Comparison of ENCODE assay signal across 23 mouse cellular contexts in the genomic region with DNA sequence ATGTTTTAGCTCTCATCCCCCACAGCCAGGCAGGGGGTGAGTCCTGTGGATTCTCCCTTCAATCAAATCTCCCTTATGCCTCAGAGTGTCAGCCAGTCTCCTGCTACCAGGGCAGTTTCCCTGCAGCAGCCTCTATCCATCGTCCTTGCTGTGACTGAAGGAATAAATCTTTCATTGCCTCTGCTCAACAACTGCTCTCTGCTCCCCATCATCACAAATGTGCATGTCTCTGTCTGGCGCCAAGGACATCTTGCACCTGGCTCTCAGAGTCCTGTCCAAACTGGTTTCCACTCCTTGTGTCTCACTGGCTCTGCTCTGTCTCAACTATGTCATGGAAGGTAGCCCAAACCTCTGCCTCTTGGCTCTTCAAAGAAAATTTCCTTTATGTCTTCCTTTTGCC. TPM values are rescaled to one million over a fixed set of nuclear protein-coding genes. Genes with fewer than 3 reads are reported as not detected.
DNase-seq lines count a peak whose midpoint lies in the region; ATAC-seq and TF ChIP-seq lines count a peak whose summit lies in the region.
"Had no signal": no experiment of that assay in that cellular context is flagged by ENCODE, and none has a peak within 500 bp of the region (broad histone marks: within the 10 kb centered on the region; RNA-seq: fewer than 3 reads in every experiment).

No protein-coding gene starts in this region.

- H3K9me3 ChIP-seq in kidney, embryonic 16.5 days (ENCODE audit: low read length), result no peaks in the 10 kb centered on the region
- H3K9me3 ChIP-seq: embryonic facial prominence, embryonic 10.5 days; heart, embryonic 15.5 days; intestine, embryonic 15.5 days; liver, embryonic 15.5 days; megakaryocyte, embryonic 14.5 days had no signal

- no peaks in the 10 kb centered on the region for H3K36me3 ChIP-seq in kidney, embryonic 16.5 days (ENCODE audit: insufficient read depth, low read length)
- H3K36me3 ChIP-seq: embryonic facial prominence, embryonic 10.5 days; heart, embryonic 15.5 days; intestine, embryonic 15.5 days; liver, embryonic 15.5 days had no signal

- DNase-seq in kidney, adult 18-20 months, result no peak
- DNase-seq in ZHBTc4 (ENCODE audit: low read depth, low spot score), result peak; percentile 4
- peak; percentile 12 for DNase-seq in brain, embryonic 14.5 days (ENCODE audit: low read depth)
- peak; percentile 24 for DNase-seq in lung, postnatal 10 days
- DNase-seq in layer of hippocampus, adult 18-20 months (ENCODE audit: low spot score in 2 of 2), result no peak
- DNase-seq in liver, result no peak
- DNase-seq in layer of hippocampus, postnatal 25 days (ENCODE audit: extremely low spot score in 1 of 2, low spot score in 1 of 2), result no peak
- DNase-seq: cerebellum, postnatal 10 days; heart, adult 11 months; layer of hippocampus, postnatal 36 days; left cerebral cortex, postnatal 4 days; retina, postnatal 1 day had no signal

- H3K4me3 ChIP-seq in kidney, embryonic 16.5 days (ENCODE audit: low read length), result no peak overlapping the region
- H3K4me3 ChIP-seq: embryonic facial prominence, embryonic 10.5 days; heart, embryonic 15.5 days; intestine, embryonic 15.5 days; liver, embryonic 15.5 days; megakaryocyte, embryonic 14.5 days had no signal

- no peak overlapping the region for H3K9ac ChIP-seq in kidney, embryonic 16.5 days (replicated peaks; ENCODE audit: low read length)
- H3K9ac ChIP-seq: heart, embryonic 15.5 days; intestine, embryonic 15.5 days; liver, embryonic 15.5 days had no signal

- 5% methylated on average over 2 of the region's 2 CpGs for WGBS in kidney, embryonic 16.5 days

- no peaks in the 10 kb centered on the region for H3K27me3 ChIP-seq in kidney, embryonic 16.5 days (ENCODE audit: insufficient read depth, low read length)
- H3K27me3 ChIP-seq: heart, embryonic 15.5 days; intestine, embryonic 15.5 days; liver, embryonic 15.5 days; megakaryocyte, embryonic 14.5 days had no signal

- 0 out of 2 replicates have a peak, but pooled peaks have one; percentile 44 for ATAC-seq in kidney, embryonic 16.5 days (ENCODE audit: low FRiP score, low TSS enrichment)
- ATAC-seq: forebrain, embryonic 14.5 days; intestine, embryonic 15.5 days had no signal

- H3K4me2 ChIP-seq in kidney, embryonic 16.5 days (replicated peaks; ENCODE audit: low read depth, low read length), result no peak overlapping the region
- H3K4me2 ChIP-seq: heart, embryonic 15.5 days; intestine, embryonic 15.5 days; liver, embryonic 15.5 days had no signal

- H3K27ac ChIP-seq in kidney, embryonic 16.5 days (ENCODE audit: low read length), result no peak overlapping the region
- H3K27ac ChIP-seq: embryonic facial prominence, embryonic 10.5 days; heart, embryonic 15.5 days; intestine, embryonic 15.5 days; liver, embryonic 15.5 days had no signal

- H3K4me1 ChIP-seq in kidney, embryonic 16.5 days (ENCODE audit: insufficient read depth, low read length), result peaks cover 16% of the 10 kb centered on the region
- H3K4me1 ChIP-seq: heart, embryonic 15.5 days; liver, embryonic 15.5 days had no signal

- no peak for TF ChIP-seq POLR2A in brain, embryonic 14.5 days (IDR thresholded peaks at IDR 0.05; ENCODE audit: borderline replicate concordance, extremely low read depth, insufficient read depth, insufficient read length, poor library complexity, severe bottlenecking)

- TF ChIP-seq CTCF in brain, embryonic 14.5 days (IDR thresholded peaks at IDR 0.05; ENCODE audit: borderline replicate concordance, extremely low read depth, insufficient read depth, insufficient read length), result no peak

RNA-seq across cellular contexts. Expression of gene Snrpb2, which starts 43.1 kb away (rescaled TPM):
- 64.1 and 69.2 TPM in 2 replicates for polyA plus RNA-seq in kidney, embryonic 16.5 days (2015; fragmentation: Nextera tagmentation; extraction: Ambion mirVana)
- polyA plus RNA-seq in brain, embryonic 14.5 days (2012; rRNA removed), result 40.8 and 43.1 TPM in 2 replicates
- total RNA-seq in layer of hippocampus, adult 18-20 months (2021), result 10 to 100 TPM; 37.8 to 39.7 TPM
- total RNA-seq in layer of hippocampus, postnatal 25 days (2021), result 10 to 100 TPM; 35.6 to 41.2 TPM

RNA-seq across cellular contexts. Expression of gene Otor, which starts 58.5 kb away (rescaled TPM):
- polyA plus RNA-seq in kidney, embryonic 16.5 days (2015; fragmentation: Nextera tagmentation; extraction: Ambion mirVana), result 0.27 TPM in 1 of 2 replicates, not detected in the other
- 1.1 TPM in 2 replicates for polyA plus RNA-seq in brain, embryonic 14.5 days (2012; rRNA removed)
- under 1 TPM in 1 of 2 experiments, not detected in 1; 0.45 TPM for total RNA-seq in layer of hippocampus, adult 18-20 months (2021)
- total RNA-seq in layer of hippocampus, postnatal 25 days (2021), result not detected
- total RNA-seq: ES-E14; gastrocnemius, adult 18-20 months; hematopoietic stem cell, adult 5-6 weeks; layer of hippocampus, postnatal 36 days had no signal
- polyA plus RNA-seq: large intestine, adult 2 months; liver, embryonic 15.5 days had no signal

Comparison
In these comparisons a context has a peak if more than half of its experiments do, and no peak if none do; other contexts are left out.
1. DNase-seq: peak in ZHBTc4 (single experiment), brain, embryonic 14.5 days (single experiment) and lung, postnatal 10 days (single experiment); none in kidney, adult 18-20 months (single experiment), layer of hippocampus, adult 18-20 months (0 of 2), liver (single experiment) and layer of hippocampus, postnatal 25 days (0 of 2).